Mouse (Mus musculus): Measurements from ENCODE around the gene Tenm2. TPM values are rescaled to one million over a fixed set of nuclear protein-coding genes. Genes with fewer than 3 reads are reported as not detected.
A peak's percentile ranks its signal among the peaks of the same experiment; 100 is the strongest.

Gene Tenm2
- polyA plus RNA-seq, 1 experiment from 2014 or later: 0.01 TPM

- no peak for ATAC-seq (ENCODE audit: low read depth)
- H3K36me3 ChIP-seq (ENCODE audit: control insufficient read depth, insufficient read depth): no peaks in the 10 kb centered on the region
These were observed 1066.0 kb downstream of the Tenm2 start for GRCm38 (mm10) chr11:36169738-36170137.

GRCm38 (mm10) chr11:36168921-36169537 is 1066.7 kb downstream of the Tenm2 start:
- Histone ChIP-seq H3K36me3 (ENCODE audit: control insufficient read depth, insufficient read depth) (no peaks in the 10 kb centered on the region), H3K4me1 (ENCODE audit: control insufficient read depth, low read depth, low read length) (no peaks in the 10 kb centered on the region), H3K9ac (ENCODE audit: low read depth, low read length) (no peak overlapping the region), H3K27me3 (ENCODE audit: control insufficient read depth, insufficient read depth, low read depth, low read length) (no peaks in the 10 kb centered on the region), H3K4me2 (ENCODE audit: low read depth, low read length) (no peak overlapping the region), H3K27ac (ENCODE audit: low read length) (no peak overlapping the region), H3K4me3 (ENCODE audit: low read depth, low read length) (no peak overlapping the region), H3K9me3 (replicated peaks; ENCODE audit: control insufficient read depth, low read length) (no peaks in the 10 kb centered on the region)
- no peak for ATAC-seq (ENCODE audit: low read depth)
- 57% methylated on average over 6 of the region's 6 CpGs for WGBS (ENCODE audit: insufficient replicate concordance)

More at GRCm38 (mm10) chr11:36169738-36170137, 1066.0 kb downstream of the Tenm2 start:
- Histone ChIP-seq H3K4me2 (ENCODE audit: low read depth, low read length) (no peak overlapping the region), H3K9ac (ENCODE audit: low read depth, low read length) (no peak overlapping the region), H3K4me1 (ENCODE audit: control insufficient read depth, low read depth, low read length) (no peaks in the 10 kb centered on the region), H3K9me3 (replicated peaks; ENCODE audit: control insufficient read depth, low read length) (no peaks in the 10 kb centered on the region), H3K27me3 (ENCODE audit: control insufficient read depth, insufficient read depth, low read depth, low read length) (no peaks in the 10 kb centered on the region), H3K27ac (ENCODE audit: low read length) (no peak overlapping the region), H3K4me3 (ENCODE audit: low read depth, low read length) (no peak overlapping the region)
- 75% methylated on average over 4 of the region's 4 CpGs for WGBS (ENCODE audit: insufficient replicate concordance)

GRCm38 (mm10) chr11:36167766-36168318 is 1067.9 kb downstream of the Tenm2 start:
- no peak overlapping the region for H3K4me3 ChIP-seq (ENCODE audit: low read depth, low read length)
- H3K9me3 ChIP-seq (replicated peaks; ENCODE audit: control insufficient read depth, low read length): no peaks in the 10 kb centered on the region
- H3K27ac ChIP-seq (ENCODE audit: low read length): no peak overlapping the region
- no peak overlapping the region for H3K9ac ChIP-seq (ENCODE audit: low read depth, low read length)
- no peaks in the 10 kb centered on the region for H3K36me3 ChIP-seq (ENCODE audit: control insufficient read depth, insufficient read depth)
- no peak overlapping the region for H3K4me2 ChIP-seq (ENCODE audit: low read depth, low read length)
- ATAC-seq (ENCODE audit: low read depth): no peak
- 69% methylated on average over 10 of the region's 10 CpGs for WGBS (ENCODE audit: insufficient replicate concordance)
- H3K27me3 ChIP-seq (ENCODE audit: control insufficient read depth, insufficient read depth, low read depth, low read length): no peaks in the 10 kb centered on the region
- H3K4me1 ChIP-seq (ENCODE audit: control insufficient read depth, low read depth, low read length): no peaks in the 10 kb centered on the region

- Histone ChIP-seq H3K36me3 (ENCODE audit: control insufficient read depth, insufficient read depth) (no peaks in the 10 kb centered on the region), H3K9me3 (replicated peaks; ENCODE audit: control insufficient read depth, low read length) (no peaks in the 10 kb centered on the region), H3K4me1 (ENCODE audit: control insufficient read depth, low read depth, low read length) (no peaks in the 10 kb centered on the region), H3K4me2 (ENCODE audit: low read depth, low read length) (no peak overlapping the region), H3K27me3 (ENCODE audit: control insufficient read depth, insufficient read depth, low read depth, low read length) (no peaks in the 10 kb centered on the region), H3K4me3 (ENCODE audit: low read depth, low read length) (no peak overlapping the region), H3K9ac (ENCODE audit: low read depth, low read length) (no peak overlapping the region), H3K27ac (ENCODE audit: low read length) (no peak overlapping the region)
- ATAC-seq (ENCODE audit: low read depth): no peak
- 69% methylated on average over 11 of the region's 11 CpGs for WGBS (ENCODE audit: insufficient replicate concordance)
These were observed 1072.2 kb downstream of the Tenm2 start for GRCm38 (mm10) chr11:36163580-36163979.

GRCm38 (mm10) chr11:36161765-36162321 is 1073.9 kb downstream of the Tenm2 start:
- H3K27ac ChIP-seq (ENCODE audit: low read length): no peak overlapping the region
- H3K4me1 ChIP-seq (ENCODE audit: control insufficient read depth, low read depth, low read length): no peaks in the 10 kb centered on the region
- no peak for ATAC-seq (ENCODE audit: low read depth)
- no peaks in the 10 kb centered on the region for H3K27me3 ChIP-seq (ENCODE audit: control insufficient read depth, insufficient read depth, low read depth, low read length)
- H3K4me3 ChIP-seq (ENCODE audit: low read depth, low read length): no peak overlapping the region
- no peak overlapping the region for H3K9ac ChIP-seq (ENCODE audit: low read depth, low read length)
- H3K4me2 ChIP-seq (ENCODE audit: low read depth, low read length): no peak overlapping the region
- no peaks in the 10 kb centered on the region for H3K9me3 ChIP-seq (replicated peaks; ENCODE audit: control insufficient read depth, low read length)
- WGBS (ENCODE audit: insufficient replicate concordance): 75% methylated on average over 10 of the region's 10 CpGs
- no peaks in the 10 kb centered on the region for H3K36me3 ChIP-seq (ENCODE audit: control insufficient read depth, insufficient read depth)

- H3K36me3 ChIP-seq (ENCODE audit: control insufficient read depth, insufficient read depth): no peaks in the 10 kb centered on the region
- no peaks in the 10 kb centered on the region for H3K9me3 ChIP-seq (replicated peaks; ENCODE audit: control insufficient read depth, low read length)
- H3K27me3 ChIP-seq (ENCODE audit: control insufficient read depth, insufficient read depth, low read depth, low read length): no peaks in the 10 kb centered on the region
- H3K4me2 ChIP-seq (ENCODE audit: low read depth, low read length): no peak overlapping the region
- no peak overlapping the region for H3K9ac ChIP-seq (ENCODE audit: low read depth, low read length)
- ATAC-seq (ENCODE audit: low read depth): no peak
- no peak overlapping the region for H3K27ac ChIP-seq (ENCODE audit: low read length)
- no peak overlapping the region for H3K4me3 ChIP-seq (ENCODE audit: low read depth, low read length)
- H3K4me1 ChIP-seq (ENCODE audit: control insufficient read depth, low read depth, low read length): no peaks in the 10 kb centered on the region
- WGBS (ENCODE audit: insufficient replicate concordance): 28% methylated on average over 5 of the region's 5 CpGs
These were observed 1082.3 kb downstream of the Tenm2 start for GRCm38 (mm10) chr11:36153450-36153849.

DNA sequence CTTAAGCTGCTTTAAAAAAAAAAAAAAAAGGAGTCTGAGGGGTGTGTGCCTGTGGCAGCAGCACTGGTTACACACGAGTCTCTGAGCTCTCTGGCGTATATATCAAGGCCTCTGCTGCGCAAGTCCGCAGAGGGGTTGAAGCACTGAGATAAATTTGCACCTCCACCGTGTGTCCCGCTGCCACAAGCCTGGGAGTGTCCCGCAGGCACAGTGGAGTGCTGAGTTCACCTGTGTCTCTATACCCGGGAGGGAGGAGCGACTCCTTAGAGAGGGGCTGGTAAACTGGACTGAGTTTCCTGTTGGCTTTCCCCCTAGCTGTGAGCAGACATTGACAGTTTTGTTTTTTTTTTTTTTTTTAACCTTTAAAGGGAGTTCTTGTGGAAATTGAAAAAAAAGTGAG is 1082.8 kb downstream of the Tenm2 start:
- Histone ChIP-seq H3K36me3 (ENCODE audit: control insufficient read depth, insufficient read depth) (no peaks in the 10 kb centered on the region), H3K27me3 (ENCODE audit: control insufficient read depth, insufficient read depth, low read depth, low read length) (no peaks in the 10 kb centered on the region), H3K9me3 (replicated peaks; ENCODE audit: control insufficient read depth, low read length) (no peaks in the 10 kb centered on the region), H3K4me3 (ENCODE audit: low read depth, low read length) (no peak overlapping the region), H3K27ac (ENCODE audit: low read length) (no peak overlapping the region), H3K9ac (ENCODE audit: low read depth, low read length) (no peak overlapping the region), H3K4me1 (ENCODE audit: control insufficient read depth, low read depth, low read length) (no peaks in the 10 kb centered on the region), H3K4me2 (ENCODE audit: low read depth, low read length) (no peak overlapping the region)
- WGBS (ENCODE audit: insufficient replicate concordance): 8% methylated on average over 9 of the region's 9 CpGs
- no peak for ATAC-seq (ENCODE audit: low read depth)

GRCm38 (mm10) chr11:36152226-36152625 is 1083.5 kb downstream of the Tenm2 start:
- Histone ChIP-seq H3K36me3 (ENCODE audit: control insufficient read depth, insufficient read depth) (no peaks in the 10 kb centered on the region), H3K27me3 (ENCODE audit: control insufficient read depth, insufficient read depth, low read depth, low read length) (no peaks in the 10 kb centered on the region), H3K4me3 (ENCODE audit: low read depth, low read length) (no peak overlapping the region), H3K4me1 (ENCODE audit: control insufficient read depth, low read depth, low read length) (no peaks in the 10 kb centered on the region), H3K9me3 (replicated peaks; ENCODE audit: control insufficient read depth, low read length) (no peaks in the 10 kb centered on the region), H3K27ac (ENCODE audit: low read length) (no peak overlapping the region), H3K4me2 (ENCODE audit: low read depth, low read length) (peak overlapping the region; percentile 6; the same call in 1 of the 2 replicates), H3K9ac (ENCODE audit: low read depth, low read length) (no peak overlapping the region)
- WGBS (ENCODE audit: insufficient replicate concordance): 4% methylated on average over 6 of the region's 6 CpGs
- ATAC-seq (ENCODE audit: low read depth): no peak; the same call in 1 of the 2 replicates

DNA sequence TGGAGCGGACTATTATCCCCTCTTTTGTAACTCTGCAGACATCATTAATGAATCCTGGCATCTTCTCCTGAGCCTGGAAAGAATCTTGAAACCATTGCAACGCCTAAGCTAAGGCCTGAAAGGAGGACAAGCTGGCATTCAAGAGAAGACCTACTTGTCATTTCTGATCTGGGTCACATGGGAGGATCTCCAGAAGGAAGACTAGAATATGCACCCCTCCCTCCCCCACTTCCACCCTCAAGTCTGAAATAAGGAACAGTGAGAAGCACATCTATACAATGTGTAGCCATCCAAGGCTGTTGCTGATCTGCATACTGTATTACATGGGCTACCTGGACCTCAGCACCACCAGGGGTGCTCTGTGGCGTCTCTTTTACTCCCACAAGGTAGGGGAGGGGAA is 1086.7 kb downstream of the Tenm2 start:
- WGBS (ENCODE audit: insufficient replicate concordance): 49% methylated on average over 3 of the region's 3 CpGs
- no peaks in the 10 kb centered on the region for H3K9me3 ChIP-seq (replicated peaks; ENCODE audit: control insufficient read depth, low read length)
- H3K27ac ChIP-seq (ENCODE audit: low read length): no peak overlapping the region
- H3K4me1 ChIP-seq (ENCODE audit: control insufficient read depth, low read depth, low read length): no peaks in the 10 kb centered on the region
- no peak overlapping the region for H3K4me2 ChIP-seq (ENCODE audit: low read depth, low read length)
- no peaks in the 10 kb centered on the region for H3K36me3 ChIP-seq (ENCODE audit: control insufficient read depth, insufficient read depth)
- H3K27me3 ChIP-seq (ENCODE audit: control insufficient read depth, insufficient read depth, low read depth, low read length): no peaks in the 10 kb centered on the region
- H3K4me3 ChIP-seq (ENCODE audit: low read depth, low read length): no peak overlapping the region
- H3K9ac ChIP-seq (ENCODE audit: low read depth, low read length): no peak overlapping the region
- ATAC-seq (ENCODE audit: low read depth): no peak

Data from liver, embryonic 16.5 days (tissue).